Mouse (Mus musculus): Measurements from ENCODE around the gene Cdca4. TPM values are rescaled to one million over a fixed set of nuclear protein-coding genes. Genes with fewer than 3 reads are reported as not detected.

The Cdca4 gene
- total RNA-seq, 2 experiments from 2014 or later = 14.7 to 19.5 TPM

GRCm38 (mm10) chr12:112800476-112800875, 28.7 kb downstream of the Cdca4 start:
- peak; percentile 62 to 78 for DNase-seq

GRCm38 (mm10) chr12:112799237-112799970, 29.8 kb downstream of the Cdca4 start:
- no peak for DNase-seq

- DNase-seq = no peak
Observed at GRCm38 (mm10) chr12:112798716-112799115, 30.5 kb downstream of the Cdca4 start.

GRCm38 (mm10) chr12:112798332-112798681, 30.9 kb downstream of the Cdca4 start:
- no peak for DNase-seq

- peak; percentile 80 to 89 for DNase-seq
Observed at GRCm38 (mm10) chr12:112797672-112798331, 31.4 kb downstream of the Cdca4 start.

- DNase-seq = peak in 1 of 2 experiments; percentile 26
Observed at GRCm38 (mm10) chr12:112796551-112797510, 32.4 kb downstream of the Cdca4 start.

GRCm38 (mm10) chr12:112795466-112796104, 33.6 kb downstream of the Cdca4 start:
- peak in 1 of 2 experiments; percentile 34 for DNase-seq

- DNase-seq = no peak
Observed at GRCm38 (mm10) chr12:112794998-112795397, 34.2 kb downstream of the Cdca4 start.

- no peak for DNase-seq
Observed at GRCm38 (mm10) chr12:112794356-112794816, 34.8 kb downstream of the Cdca4 start.

GRCm38 (mm10) chr12:112793601-112794355, 35.4 kb downstream of the Cdca4 start:
- DNase-seq = peak; percentile 71 to 77

GRCm38 (mm10) chr12:112791026-112791425, 38.2 kb downstream of the Cdca4 start:
- no peak for DNase-seq

GRCm38 (mm10) chr12:112774481-112774880, 54.7 kb downstream of the Cdca4 start:
- no peak for DNase-seq

GRCm38 (mm10) chr12:112774026-112774425, 55.2 kb downstream of the Cdca4 start:
- DNase-seq = no peak

- no peak for DNase-seq
Observed at GRCm38 (mm10) chr12:112773366-112773765, 55.9 kb downstream of the Cdca4 start.

GRCm38 (mm10) chr12:112772306-112772705, 56.9 kb downstream of the Cdca4 start:
- no peak for DNase-seq

- no peak for DNase-seq
Observed at GRCm38 (mm10) chr12:112770396-112770795, 58.8 kb downstream of the Cdca4 start.

Other genes with a start within 250 kb of the Cdca4 start
- gene Inf2, start 240.6 kb downstream of the Cdca4 start, total RNA-seq (2021) = 10 to 100 TPM; 23.3 to 27.7 TPM
- 10 to 100 TPM; 21.8 to 22.7 TPM for gene Adssl1, start 209.4 kb downstream of the Cdca4 start, total RNA-seq (2021)
- gene Siva1, start 184.7 kb downstream of the Cdca4 start, total RNA-seq (2021) = 10 to 100 TPM; 45.4 to 46.9 TPM
- gene Akt1, start 154.5 kb downstream of the Cdca4 start, total RNA-seq (2021) = 100 to 1,000 TPM; 256 to 378 TPM
- gene Zbtb42, start 150.6 kb downstream of the Cdca4 start, total RNA-seq (2021) = 1 to 10 TPM; 5.0 to 9.0 TPM
- 10 to 100 TPM; 41.5 to 48.8 TPM for gene Cep170b, start 109.0 kb downstream of the Cdca4 start, total RNA-seq (2021)
- gene Pld4, start 68.8 kb downstream of the Cdca4 start, total RNA-seq (2021) = 10 to 100 TPM in 1 of 2 experiments, 1 to 10 TPM in 1; 7.5 to 11.9 TPM
- 1 to 10 TPM; 7.5 to 7.7 TPM for gene Ahnak2, start 26.8 kb downstream of the Cdca4 start, total RNA-seq (2021)
- gene Clba1, start 20.5 kb downstream of the Cdca4 start, total RNA-seq (2021) = 10 to 100 TPM; 10.0 to 12.0 TPM
- gene Gpr132, start 38.8 kb upstream of the Cdca4 start, total RNA-seq (2021) = under 1 TPM; 0.33 to 0.40 TPM
- 1 to 10 TPM; 4.3 to 6.5 TPM for gene Jag2, start 100.4 kb upstream of the Cdca4 start, total RNA-seq (2021)
- gene Nudt14, start 112.7 kb upstream of the Cdca4 start, total RNA-seq (2021) = 10 to 100 TPM; 26.5 to 34.7 TPM
- gene Btbd6, start 147.1 kb upstream of the Cdca4 start, total RNA-seq (2021) = 10 to 100 TPM; 15.5 to 23.7 TPM
- gene Brf1, start 171.3 kb upstream of the Cdca4 start, total RNA-seq (2021) = 10 to 100 TPM; 42.9 to 49.6 TPM
- gene Pacs2, start 185.1 kb upstream of the Cdca4 start, total RNA-seq (2021) = 10 to 100 TPM; 39.7 to 46.3 TPM
- gene Tex22, start 245.1 kb upstream of the Cdca4 start, total RNA-seq (2021) = under 1 TPM in 1 of 2 experiments, not detected in 1; 0.46 TPM